Mouse (Mus musculus) yolk sac, embryonic 10.5 days (tissue): ENCODE measurements around the gene Akt1s1.

Experiments
- DNase-seq: peaks from one replicate; pipeline ENCODE4 v3.0.0-alpha.2; 2017; ENCODE audit warnings: low spot score

Akt1s1 gene

GRCm38 (mm10) chr7:44853596-44854355, 5.0 kb downstream of the Akt1s1 start:
- peak; percentile 43 for DNase-seq

- DNase-seq, result peak; percentile 93
Measured at GRCm38 (mm10) chr7:44854356-44855031, 5.7 kb downstream of the Akt1s1 start.

GRCm38 (mm10) chr7:44855036-44855435, 6.2 kb downstream of the Akt1s1 start:
- DNase-seq, result no peak

DNA sequence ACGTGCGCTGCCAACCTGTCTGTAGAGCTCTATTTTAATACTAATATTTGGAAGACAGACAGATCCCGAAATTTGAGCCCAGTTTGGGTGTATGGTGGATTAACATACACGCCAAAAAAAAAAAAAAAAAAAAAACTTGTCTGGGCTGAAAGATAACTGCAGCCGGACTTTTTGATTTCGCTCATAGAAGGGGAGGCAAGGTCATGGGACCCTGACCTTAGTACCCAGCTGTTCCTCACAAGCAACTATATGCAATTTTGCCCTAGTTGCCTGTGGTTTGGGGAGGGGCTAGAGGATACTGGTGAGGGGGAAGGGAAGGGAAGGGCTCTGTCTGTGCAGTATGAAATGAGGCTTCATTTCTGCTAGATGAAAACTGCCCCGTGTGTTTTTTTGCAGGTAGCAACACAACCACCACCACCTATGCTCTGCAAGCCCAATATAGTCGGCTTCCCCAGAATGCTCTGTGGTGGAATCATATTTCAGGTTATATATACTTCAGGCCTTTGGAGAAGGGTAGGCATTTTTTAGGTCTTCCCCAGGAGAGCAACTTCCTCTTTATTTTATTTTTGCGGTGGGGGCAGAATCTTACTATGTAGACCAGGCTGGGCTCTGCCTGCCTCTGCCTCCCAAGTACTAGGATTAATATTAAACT, 7.6 kb downstream of the Akt1s1 start:
- DNase-seq, result no peak

DNA sequence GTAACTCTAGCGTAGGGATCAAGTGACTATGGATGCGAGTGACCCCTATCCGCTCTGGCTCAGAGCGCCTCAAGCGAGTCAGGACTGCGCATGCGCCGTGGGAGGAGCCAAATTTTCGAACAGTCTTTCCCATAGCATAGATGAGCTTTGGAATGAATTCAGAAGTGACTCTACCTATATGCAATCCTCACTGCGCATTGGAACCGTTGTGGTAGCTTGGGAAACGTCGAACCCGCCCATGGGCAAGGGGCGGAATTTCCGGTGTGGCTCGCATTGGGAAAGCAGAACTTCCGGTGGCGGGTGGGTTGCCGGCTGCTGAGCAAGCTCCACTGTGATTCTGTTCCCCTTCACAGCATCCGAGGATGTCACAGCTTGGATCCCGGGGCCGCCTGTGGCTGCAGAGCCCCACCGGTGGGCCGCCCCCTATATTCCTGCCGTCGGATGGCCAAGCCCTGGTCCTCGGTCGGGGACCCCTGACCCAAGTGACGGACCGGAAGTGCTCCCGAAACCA, 8.3 kb downstream of the Akt1s1 start, which contains the start of gene Pnkp:
Gene Pnkp (plus strand): TSS at position 98 of the 511 bp plus-strand sequence.
- DNase-seq, result peak; percentile 92

DNA sequence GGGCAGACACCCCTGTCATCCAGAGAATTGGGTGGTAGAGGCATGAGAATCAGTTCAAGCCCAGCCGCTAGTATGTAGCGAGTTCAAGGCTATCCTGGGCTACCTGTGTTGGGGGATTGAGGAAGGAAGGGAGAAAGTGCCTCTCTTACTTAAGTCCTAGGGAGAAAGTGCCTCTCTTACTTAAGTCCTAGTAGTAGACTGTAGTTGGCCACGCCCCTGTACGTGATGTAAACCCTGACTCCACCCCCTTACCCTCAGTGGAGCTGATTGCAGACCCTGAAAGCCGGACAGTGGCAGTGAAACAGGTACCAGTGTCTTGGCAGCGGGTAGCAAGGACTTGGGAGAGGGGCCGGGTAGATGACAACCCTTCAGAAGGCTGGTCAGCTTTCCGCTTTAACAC, 9.1 kb downstream of the Akt1s1 start:
- DNase-seq, result peak; percentile 49

- no peak for DNase-seq
Measured at GRCm38 (mm10) chr7:44859896-44860295, 11.1 kb downstream of the Akt1s1 start.

DNA sequence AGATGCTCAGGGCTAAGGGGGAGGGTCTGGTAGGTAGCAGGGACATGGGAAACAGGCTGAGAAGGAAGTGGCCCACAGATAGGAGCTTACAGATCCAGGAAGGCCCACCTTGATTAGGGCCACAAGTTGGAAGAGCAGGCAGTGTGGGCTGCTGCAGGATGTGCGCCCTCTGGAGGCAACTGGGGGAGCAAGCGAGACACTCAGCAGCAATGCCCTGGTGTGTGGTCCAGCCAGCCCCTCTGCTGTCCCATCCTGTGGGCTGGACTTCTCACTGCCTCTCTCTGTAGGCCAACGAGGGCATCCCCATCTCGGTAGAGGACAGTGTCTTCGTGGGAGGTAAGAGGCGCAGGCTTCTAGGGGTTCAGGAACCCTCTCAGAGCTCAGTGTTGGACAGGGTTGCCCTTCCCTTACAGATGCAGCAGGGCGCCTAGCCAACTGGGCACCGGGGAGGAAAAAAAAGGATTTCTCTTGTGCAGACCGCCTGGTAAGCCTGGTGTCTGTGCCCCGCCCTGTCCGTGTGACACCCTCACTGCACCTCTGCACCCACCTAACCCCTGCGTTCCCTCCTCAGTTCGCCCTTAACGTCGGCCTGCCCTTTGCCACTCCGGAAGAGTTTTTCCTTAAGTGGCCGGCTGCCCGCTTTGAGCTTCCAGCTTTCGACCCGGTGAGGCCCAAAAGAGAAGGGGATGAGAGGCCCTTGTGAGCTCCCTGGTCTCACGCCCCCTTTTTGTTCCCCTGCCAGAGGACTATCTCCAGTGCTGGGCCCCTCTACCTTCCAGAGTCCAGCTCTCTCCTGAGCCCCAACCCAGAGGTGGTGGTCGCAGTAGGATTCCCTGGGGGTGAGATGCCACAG, 12.0 kb downstream of the Akt1s1 start:
- no peak for DNase-seq

DNA sequence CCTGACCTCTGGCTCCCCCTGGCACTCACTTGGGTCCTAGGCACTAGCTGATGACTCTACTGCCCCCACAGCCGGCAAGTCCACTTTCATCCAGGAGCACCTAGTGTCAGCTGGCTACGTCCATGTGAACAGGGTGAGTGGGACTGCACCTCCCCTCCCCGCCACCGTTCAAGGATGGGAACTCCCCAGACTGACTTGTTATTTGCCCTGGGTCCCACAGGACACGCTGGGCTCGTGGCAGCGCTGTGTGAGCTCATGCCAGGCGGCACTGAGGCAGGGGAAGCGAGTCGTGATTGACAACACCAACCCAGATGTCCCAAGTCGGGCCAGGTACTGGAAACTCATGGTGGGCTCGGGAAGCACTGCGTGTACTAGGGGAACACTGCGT, 12.6 kb downstream of the Akt1s1 start:
- DNase-seq, result no peak

DNA sequence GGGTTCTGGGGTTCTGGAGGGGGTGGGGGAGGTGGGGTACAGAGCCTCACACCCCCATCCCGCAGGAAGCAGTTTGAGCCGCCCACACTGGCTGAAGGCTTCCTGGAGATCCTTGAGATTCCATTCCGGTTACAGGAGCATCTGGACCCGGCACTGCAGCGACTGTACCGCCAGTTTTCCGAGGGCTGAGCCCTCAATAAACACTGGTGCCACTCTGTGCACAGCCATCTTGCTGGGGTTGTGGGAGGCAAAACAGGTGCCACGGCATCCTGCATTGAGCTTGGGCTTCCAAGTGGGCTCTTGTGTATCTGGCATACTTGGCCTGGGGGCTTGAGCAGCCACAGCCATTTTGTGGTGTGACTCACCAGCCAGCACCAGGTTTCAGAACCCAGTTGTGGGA, 13.6 kb downstream of the Akt1s1 start:
- DNase-seq, result no peak

DNA sequence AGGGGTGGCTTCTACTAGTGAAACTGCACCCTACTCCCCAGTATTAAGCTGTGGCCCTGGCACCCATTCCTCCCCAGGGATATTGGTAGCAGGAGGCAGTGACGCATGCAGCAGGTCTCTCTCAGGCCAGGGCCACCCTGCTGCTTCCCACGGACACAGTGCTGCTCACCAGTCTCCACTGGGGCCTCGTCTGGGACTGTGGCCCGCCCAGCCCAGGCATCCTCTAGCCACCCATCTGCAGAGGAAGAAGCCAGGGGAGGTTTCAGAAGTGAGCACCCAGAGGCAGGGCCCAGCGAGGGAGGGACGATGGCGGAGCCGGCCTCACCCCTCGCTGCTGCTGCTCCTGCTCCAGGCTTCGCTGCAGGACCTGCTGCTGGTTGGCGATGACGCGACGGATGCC, 14.4 kb downstream of the Akt1s1 start:
- DNase-seq, result no peak

DNA sequence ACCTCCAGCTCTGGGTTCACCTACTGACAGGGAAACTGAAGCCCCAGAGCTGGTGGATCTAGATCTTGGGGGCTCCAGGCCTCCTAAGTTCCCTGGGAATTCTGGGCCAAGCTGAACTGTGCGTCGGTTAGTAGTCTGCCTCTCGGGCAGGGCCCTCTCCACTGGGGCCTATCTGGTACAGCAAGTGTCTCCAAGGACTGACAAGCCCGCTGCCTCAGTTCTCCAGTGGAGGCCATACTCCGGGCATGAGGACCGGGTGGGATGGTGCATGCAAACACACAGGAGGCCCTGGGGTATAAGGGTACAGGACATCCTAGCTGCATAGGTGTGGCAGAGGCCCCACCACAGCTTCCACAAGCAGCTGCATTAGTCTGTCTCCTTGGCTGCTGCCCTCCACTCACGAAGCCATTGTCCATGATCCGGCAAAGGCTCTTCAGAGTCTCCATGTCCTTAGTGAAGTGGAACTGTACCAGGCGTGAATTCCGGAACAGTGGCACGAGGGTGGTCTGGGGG, 15.2 kb downstream of the Akt1s1 start:
- DNase-seq, result no peak

- DNase-seq, result no peak
Measured at GRCm38 (mm10) chr7:44864595-44865542, 16.1 kb downstream of the Akt1s1 start.

GRCm38 (mm10) chr7:44866276-44867009, 17.7 kb downstream of the Akt1s1 start:
- no peak for DNase-seq

- no peak for DNase-seq
Measured at GRCm38 (mm10) chr7:44867010-44867702, 18.4 kb downstream of the Akt1s1 start.

- DNase-seq, result no peak
Measured at GRCm38 (mm10) chr7:44867802-44868201, 19.0 kb downstream of the Akt1s1 start.

DNA sequence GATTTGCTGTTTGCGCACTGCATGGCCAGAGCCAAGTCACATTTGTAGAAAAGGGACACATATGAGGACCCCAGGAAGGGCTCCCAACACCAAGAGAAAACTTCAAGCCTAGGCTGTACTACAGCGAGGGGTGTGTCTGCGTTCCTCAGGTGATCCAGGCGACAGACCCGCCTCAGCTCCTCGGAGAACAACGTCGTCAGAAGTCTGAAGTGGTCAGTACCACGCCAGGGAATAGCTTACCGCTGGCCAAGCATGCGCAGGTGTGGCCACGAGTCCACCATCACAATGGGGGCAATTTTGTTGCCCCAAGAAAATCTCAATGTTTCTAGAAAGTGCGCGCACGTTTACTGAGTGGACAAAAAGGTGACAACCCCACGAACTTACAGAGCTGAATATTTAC, 19.7 kb downstream of the Akt1s1 start:
- DNase-seq, result peak; percentile 53

GRCm38 (mm10) chr7:44868919-44869696, 20.3 kb downstream of the Akt1s1 start:
- DNase-seq, result peak; percentile 85
